Mouse (Mus musculus) left cerebral cortex, postnatal 4 days (tissue): Measurements from ENCODE around the gene Ipo9. TPM values are rescaled to one million over a fixed set of nuclear protein-coding genes. Genes with fewer than 3 reads are reported as not detected.
A peak's percentile ranks its signal among the peaks of the same experiment; 100 is the strongest.

Experiments
- DNase-seq: peaks from one replicate; pipeline ENCODE4 v3.0.0-alpha.2; 2022
- intact Hi-C: fragments of 180-260 bp; cut with DNase I; formaldehyde crosslinking; loops from one replicate; pipeline ENCODE4 v1.15.1; 2025
- microRNA-seq: library from miRNA; unstranded; fragments of <30 nt; microRNA quantifications from one replicate; pipeline ENCODE4 v1.2.0, GENCODE M21; 2022
- total RNA-seq, 2 experiments: library from RNA; stranded (reverse); gene quantifications; 2 replicates each; pipeline ENCODE4 v1.2.3; 2021

Ipo9 gene
- total RNA-seq, 2 experiments from 2014 or later: 170 to 180 TPM

DNA sequence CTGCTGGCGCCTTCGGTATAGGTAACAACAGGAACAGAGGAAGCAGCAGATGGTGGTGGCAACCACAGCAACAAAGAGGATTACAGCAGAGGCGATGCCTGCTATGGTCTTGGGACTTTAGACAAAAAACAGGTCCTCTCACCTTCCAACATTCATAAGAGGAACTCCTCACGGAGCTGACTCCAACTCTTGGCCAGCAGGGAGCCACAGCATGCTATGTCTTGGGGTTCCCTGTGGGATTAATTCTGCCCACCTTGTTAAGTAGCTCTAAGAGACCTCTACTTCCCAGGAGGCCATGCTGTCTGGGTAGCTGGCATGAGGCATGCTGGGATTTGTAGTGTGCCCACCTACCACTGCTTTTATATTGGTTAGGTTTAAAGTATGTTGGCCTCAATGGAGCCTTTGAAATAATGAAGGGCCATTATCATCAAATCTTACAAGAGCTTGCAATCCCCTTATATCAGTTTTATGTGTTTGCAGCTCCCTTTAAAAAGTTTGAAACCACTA, 57.1 kb downstream of the Ipo9 start:
- intact Hi-C loops: no loop called here
- DNase-seq: no peak

DNA sequence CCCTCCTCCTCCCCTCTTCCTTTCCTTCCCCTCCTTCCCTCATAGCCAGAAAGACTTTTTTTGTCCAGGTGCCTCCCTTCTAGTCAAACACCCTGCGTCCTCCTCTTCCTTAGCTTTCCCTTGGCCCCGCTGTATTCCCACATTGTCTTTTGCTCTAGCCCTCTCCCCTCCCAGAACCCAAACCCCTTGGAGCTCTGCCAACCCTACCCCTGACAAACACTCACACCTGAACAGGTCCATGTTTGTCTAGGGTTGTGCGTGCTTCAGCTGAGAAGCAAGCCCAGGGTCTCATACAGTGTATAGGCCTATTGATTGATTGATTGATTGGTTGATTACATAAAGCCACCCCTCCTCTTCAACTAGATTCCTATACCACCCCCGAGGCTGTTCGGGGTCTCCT, 60.9 kb downstream of the Ipo9 start:
- no peak for DNase-seq
- intact Hi-C loops: loop anchor here (5.0 kb wide), 1 partner anchor 197 kb away; no protein-coding TSS in a partner anchor

DNA sequence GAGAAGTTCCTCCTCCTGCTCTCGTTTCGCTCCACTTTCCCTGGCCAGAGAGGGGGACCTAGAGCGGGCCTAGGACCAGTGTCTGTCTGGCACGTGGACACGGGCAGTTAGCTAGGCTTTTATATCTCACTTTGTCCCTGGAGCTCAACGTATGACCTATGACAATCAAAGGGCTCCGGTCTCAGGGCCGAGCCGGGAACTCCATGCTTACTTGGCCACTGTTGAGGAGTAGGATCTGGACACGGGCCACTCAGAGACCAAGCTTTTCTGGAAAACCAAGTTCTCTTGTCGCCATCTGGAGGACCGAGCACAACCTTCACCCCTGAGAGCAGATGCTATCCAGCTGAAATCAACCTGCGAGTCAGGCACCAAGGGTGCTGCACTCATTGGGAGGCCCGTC, 61.3 kb downstream of the Ipo9 start:
- DNase-seq: peak; percentile 65
- intact Hi-C loops: loop anchor here (5.0 kb wide), 1 partner anchor 197 kb away; no protein-coding TSS in a partner anchor

DNA sequence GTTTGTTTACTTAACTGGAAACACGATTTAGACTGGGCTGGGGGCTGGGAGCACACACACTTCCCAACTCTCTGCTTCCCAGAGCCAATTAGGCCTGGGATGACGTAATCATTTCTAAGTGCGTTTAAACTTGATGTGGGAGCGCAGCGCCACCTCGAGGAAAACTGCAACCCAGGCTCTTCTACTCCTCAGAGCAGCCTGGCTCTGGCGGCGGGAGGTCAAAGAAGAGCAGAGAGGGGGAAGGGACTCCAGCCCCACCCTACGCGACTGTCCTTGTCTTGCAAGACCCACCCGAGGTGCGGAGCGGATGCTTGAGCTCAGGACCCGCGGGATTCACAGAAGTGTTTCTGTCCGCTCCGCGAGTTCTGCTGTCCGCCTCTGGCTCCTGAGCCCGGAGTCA, 62.1 kb downstream of the Ipo9 start:
- intact Hi-C loops: loop anchor here (5.0 kb wide), 1 partner anchor 196 kb away; no protein-coding TSS in a partner anchor
- peak; percentile 91 for DNase-seq

DNA sequence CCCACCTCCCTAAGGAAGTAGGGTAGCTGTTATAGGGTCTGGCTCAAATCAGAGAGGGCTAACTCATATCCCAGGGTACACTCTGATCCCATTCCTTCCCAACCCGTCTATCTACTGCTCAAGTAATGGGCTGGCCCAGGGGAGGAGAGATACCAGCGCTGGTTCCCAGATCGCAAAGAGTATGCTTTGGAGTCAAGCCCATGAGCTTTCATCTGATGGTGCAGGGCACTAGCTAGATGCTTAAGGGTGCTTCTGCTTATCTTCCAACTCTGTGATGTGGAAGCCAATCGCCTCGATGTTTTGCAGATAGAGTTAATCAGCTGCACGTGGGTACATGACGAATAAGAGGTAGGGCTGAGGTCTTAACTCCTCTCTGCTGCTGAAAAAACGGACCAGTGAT, 62.7 kb downstream of the Ipo9 start:
- intact Hi-C loops: loop anchor here (5.0 kb wide), 1 partner anchor 195 kb away; no protein-coding TSS in a partner anchor
- DNase-seq: no peak

DNA sequence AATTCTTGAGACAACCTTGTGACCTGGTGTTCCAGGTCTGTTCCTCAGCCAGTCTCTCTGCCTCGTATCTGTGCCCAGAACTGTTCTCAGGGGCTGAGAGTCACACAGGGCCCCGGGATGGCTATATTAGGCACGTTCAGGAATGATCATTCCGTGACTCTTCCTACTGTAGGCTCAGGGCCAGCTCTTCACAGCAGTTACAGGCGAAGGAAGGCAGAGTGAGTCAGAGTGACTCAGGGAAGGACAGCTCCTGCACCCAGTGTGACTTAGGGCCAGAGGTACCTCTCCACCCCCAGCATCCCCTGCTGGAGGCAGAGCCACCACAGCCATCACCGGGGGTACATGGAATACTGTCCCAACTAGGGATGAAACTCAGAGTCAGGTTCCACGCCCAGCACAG, 63.3 kb downstream of the Ipo9 start:
- intact Hi-C loops: loop anchor here (5.0 kb wide), 1 partner anchor 195 kb away; no protein-coding TSS in a partner anchor
- no peak for DNase-seq

DNA sequence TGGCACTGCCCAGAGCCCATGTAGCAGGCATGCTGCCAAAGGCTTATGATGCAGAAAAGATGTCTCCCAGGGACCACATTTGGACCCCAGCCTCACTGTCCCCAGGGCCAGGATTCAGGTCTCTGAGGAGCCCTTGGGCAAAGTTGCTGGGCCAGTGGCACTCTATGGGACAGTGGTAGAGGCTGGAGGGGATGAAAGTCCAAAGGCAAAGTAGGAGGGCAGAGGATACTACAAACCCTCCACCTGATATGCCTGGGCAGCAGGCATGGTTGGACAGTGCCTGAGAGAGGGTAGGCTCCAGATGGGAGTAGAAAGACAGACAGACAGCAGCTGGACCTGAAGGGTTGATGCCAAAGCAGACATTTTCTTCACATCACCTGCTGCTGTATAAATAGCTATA, 63.9 kb downstream of the Ipo9 start:
- intact Hi-C loops: loop anchor here (5.0 kb wide), 1 partner anchor 194 kb away; no protein-coding TSS in a partner anchor
- DNase-seq: no peak

DNA sequence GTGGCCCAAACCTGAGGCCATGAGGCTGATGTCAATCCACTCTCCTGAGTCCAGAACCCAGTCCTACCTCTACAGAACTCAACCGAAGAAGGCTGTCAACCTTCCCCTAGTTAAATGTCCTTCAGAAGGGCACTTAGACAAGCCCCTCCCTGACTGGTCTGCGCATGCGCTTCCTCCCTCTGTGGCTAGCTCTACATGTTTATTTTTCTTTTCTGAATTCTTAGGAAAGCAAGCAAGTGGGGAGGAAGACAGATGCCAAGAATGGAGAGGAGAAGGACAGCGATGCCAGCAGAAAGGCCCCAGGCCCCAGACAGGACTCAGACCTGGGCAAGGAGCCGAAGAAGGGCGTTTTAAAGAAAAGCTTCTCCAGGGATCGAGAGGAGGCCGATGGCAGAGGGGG, 66.9 kb downstream of the Ipo9 start:
- intact Hi-C loops: no loop called here
- no peak for DNase-seq

DNA sequence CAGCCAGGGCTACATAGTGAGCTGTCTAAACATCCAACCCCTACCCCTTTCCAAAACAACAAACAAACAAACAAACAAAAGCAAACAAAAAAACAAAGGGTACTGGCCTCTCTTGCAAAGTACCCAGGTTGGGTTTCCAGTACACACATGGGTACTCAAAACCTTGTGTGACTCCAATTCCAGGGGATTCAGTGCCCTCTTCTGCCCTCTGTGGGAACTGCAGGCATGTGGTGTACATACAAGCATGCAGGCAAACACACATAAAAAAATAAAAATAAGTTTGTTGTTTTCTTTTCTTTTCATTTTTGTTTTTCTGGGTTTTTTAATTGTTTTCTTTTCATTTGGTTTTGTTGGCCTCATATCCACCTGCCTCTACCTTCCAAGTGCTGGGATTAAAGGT, 68.2 kb downstream of the Ipo9 start:
- intact Hi-C loops: no loop called here
- DNase-seq: no peak

DNA sequence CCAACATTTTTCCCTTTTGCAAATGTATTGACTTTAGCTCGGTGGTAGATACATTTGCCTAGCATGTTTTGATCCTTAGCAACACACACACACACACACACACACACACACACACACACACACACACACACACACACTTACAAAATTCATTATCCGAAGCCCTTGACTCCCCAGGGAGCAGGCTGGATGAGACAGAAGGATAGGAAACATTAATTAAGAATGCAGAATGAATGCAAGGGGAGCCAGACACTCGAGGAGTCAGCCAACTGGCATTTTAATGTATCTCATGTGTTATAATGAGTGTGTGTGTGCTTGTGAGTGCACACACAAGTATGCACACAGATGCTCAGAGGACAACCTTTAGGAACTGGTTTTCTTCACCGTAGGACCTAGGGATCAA, 68.8 kb downstream of the Ipo9 start:
- no peak for DNase-seq
- intact Hi-C loops: no loop called here

DNA sequence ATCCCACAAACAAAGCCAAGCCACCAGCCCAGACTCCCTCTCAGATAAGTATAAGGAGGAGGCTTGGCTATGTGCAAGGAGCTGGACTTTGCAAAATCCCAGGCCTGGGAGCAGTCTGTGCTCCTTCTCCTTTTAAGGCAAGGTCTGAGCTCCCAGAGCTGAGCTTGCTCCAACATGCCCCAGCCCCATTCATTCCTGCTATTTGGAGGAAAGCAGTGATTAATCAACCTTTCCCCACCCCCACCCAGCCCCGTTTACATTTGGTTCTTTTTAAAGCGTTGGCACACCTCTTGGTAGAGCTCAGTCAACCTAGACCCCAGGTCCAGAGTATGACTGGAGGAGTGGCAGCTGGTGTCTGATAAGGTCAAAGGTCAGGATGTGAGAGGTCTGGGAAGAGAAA, 71.2 kb downstream of the Ipo9 start:
- no peak for DNase-seq
- intact Hi-C loops: no loop called here

DNA sequence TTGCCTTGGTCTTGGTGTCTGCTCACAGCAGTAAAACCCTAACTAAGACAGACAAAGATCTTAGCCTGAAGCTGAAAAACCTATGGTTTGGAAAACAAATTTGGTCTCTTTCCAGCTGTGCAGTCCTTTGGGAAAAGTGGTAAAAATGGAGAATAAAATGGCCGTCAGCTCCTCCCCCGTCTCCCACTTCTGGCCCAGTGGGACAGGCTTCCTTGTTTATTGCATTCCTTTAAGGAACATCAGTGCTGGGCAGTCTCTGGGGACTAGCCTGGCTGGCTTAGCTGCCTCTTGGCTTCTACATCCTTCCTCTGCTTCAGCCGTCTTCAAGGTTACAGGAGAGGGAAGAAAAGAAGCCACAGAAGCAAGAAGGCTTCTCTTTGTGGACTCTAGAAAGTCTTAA, 78.3 kb downstream of the Ipo9 start:
- intact Hi-C loops: no loop called here
- no peak for DNase-seq

DNA sequence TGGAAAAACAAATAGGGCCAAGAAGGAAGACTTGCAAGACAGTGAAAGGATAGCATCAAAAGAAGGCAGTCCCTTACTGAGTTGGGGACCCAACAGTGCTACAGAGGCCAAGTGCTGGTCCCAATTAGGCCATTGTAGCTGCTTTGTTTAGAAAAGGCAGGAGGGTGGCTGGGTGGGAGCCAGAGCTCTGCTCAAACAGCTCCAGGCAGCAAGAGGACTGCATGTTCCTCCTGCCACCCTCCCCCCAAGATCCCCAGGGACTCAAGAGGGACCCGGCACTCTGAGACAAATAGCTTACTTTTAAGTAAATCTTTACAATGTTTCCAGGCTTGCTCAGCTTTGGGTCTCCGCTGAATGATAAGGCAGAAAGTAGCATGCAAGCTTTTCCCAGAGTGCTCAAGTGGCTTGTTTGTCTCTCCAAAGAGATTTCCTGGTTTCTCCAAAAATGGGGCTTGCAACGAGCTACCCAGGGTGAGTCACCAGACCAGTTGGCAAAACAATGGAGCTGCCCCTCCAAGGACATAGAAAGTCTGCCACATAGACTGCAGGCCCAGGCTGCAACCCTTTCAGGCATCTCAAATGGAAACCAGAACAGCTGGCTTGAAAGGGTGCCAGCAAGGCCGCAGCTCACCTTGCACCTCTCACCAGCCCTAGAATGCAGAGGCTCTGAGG, 82.7 kb downstream of the Ipo9 start:
- intact Hi-C loops: no loop called here
- no peak for DNase-seq

DNA sequence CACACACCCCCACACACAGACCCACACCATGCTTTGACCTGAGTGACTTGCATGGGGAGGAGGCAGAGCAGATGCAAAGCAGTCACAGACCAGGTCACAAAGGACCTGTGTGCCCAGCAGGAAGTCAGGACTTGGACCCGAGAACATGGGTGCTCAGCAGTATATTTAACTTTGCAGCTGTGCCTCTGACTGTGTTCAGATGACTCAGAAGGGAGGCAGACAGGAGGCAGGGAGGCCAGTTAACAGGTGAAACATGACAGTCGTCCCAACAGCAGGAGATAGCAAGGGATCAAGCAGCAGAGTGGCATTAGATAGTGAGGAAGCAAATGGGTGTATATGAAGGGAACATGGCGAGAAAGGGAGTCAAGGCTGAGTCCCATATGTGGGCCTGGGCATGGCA, 83.4 kb downstream of the Ipo9 start:
- DNase-seq: no peak
- intact Hi-C loops: no loop called here

DNA sequence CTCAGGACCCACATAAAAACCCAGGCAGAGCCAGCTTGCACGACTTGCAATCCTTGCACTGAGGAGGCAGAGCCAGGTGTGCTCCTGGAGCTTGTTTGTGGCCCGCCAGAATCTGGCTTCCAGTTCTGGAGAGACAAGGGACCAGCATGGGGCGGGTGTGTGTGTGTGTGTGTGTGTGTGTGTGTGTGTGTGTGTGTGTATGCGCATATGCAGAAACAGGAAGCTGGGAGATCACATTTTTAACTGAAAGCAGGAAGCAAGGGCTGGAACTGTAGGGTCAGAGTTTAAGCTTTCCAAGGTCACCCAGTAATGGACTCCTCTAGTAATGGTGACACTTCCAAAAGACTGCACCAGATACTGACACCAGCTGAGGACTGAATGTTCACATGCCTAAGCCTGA, 86.3 kb downstream of the Ipo9 start:
- intact Hi-C loops: no loop called here
- DNase-seq: no peak

DNA sequence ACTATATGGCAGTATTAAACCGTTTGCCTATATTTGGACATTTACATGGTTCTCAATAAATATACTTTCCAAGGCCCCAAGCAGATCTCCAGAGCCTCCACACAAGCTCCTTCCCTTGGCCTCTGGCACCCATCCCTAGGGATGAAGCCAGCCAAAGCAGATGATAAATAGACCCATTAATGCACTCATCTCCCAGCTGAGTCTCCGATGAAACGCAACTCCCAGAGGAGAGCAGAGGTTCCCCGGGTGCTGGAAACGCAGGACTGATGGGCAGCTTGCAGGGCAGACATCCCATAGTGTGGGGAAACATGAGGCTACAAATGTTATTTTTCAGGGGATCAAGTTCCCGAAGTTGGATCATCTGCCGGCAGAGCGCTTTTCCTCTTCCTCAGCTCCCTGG, 88.4 kb downstream of the Ipo9 start:
- no peak for DNase-seq
- intact Hi-C loops: no loop called here

Small RNA genes within 50 kb of the gene (microRNA-seq; reads per million reads assigned to microRNA genes)
- gene Mir1231: 4.2 reads per million, percentile 9 among the genes with 10 or more reads in this experiment

Other genes with a start within 250 kb of the Ipo9 start
- gene Elf3, start 171.9 kb downstream of the Ipo9 start, total RNA-seq: under 1 TPM in 1 of 2 experiments, not detected in 1; 0.24 TPM
- 10 to 100 TPM; 57.4 to 60.6 TPM for gene Rnpep, start 146.4 kb downstream of the Ipo9 start, total RNA-seq
- 100 to 1,000 TPM; 109 to 112 TPM for gene Timm17a, start 116.7 kb downstream of the Ipo9 start, total RNA-seq
- under 1 TPM; 0.30 to 0.46 TPM for gene Lmod1, start 105.7 kb downstream of the Ipo9 start, total RNA-seq
- gene Shisa4, start 55.3 kb downstream of the Ipo9 start, total RNA-seq: 10 to 100 TPM; 75.2 to 79.1 TPM
- gene Nav1, start 176.8 kb upstream of the Ipo9 start, total RNA-seq: 100 to 1,000 TPM; 232 to 237 TPM